Mouse (Mus musculus) heart, embryonic 10.5 days (tissue): ENCODE data around the gene Tmem8b. TPM values are rescaled to one million over a fixed set of nuclear protein-coding genes. Genes with fewer than 3 reads are reported as not detected.

Source experiments
- DNase-seq: peaks from one replicate; pipeline ENCODE4 v3.0.0-alpha.2; 2017; ENCODE audit warnings: low spot score
- H3K27ac ChIP-seq: fragments of 300-500 bp; sonication (generic); 2 replicates; pipeline ENCODE4 v1.5.1; 2016; ENCODE audit warnings: mild to moderate bottlenecking
- H3K27me3 ChIP-seq: fragments of 300-500 bp; sonication (generic); 2 replicates; pipeline ENCODE4 v1.6.1; 2016; ENCODE audit warnings: mild to moderate bottlenecking; ENCODE audit not compliant: poor library complexity, insufficient read depth, severe bottlenecking
- H3K36me3 ChIP-seq: fragments of 300-500 bp; sonication (generic); 2 replicates; pipeline ENCODE4 v1.6.1; 2016; ENCODE audit warnings: mild to moderate bottlenecking, moderate library complexity
- H3K4me1 ChIP-seq: fragments of 300-500 bp; sonication (generic); 2 replicates; pipeline ENCODE4 v1.6.1; 2016; ENCODE audit warnings: mild to moderate bottlenecking
- H3K4me3 ChIP-seq: fragments of 300-500 bp; sonication (generic); 2 replicates; pipeline ENCODE4 v1.5.1; 2016; ENCODE audit warnings: mild to moderate bottlenecking, moderate library complexity
- H3K9me3 ChIP-seq: fragments of 300-500 bp; sonication (generic); 2 replicates; pipeline ENCODE4 v1.6.1; 2016; ENCODE audit warnings: mild to moderate bottlenecking, moderate library complexity
- WGBS: fragments of 180-500 bp; shearing (Covaris S2); methylation state at CpG from one replicate; pipeline ENCODE4 v1.1.7; 2016; 5-methylcytosine and 5-hydroxymethylcytosine counted together
- polyA plus RNA-seq: library from polyadenylated mRNA; unstranded; fragments of >200 nt; fragmentation: Nextera tagmentation; extraction: Ambion mirVana; gene quantifications from 2 replicates; pipeline ENCODE4 v1.2.1, GENCODE M21; 2016

Tmem8b gene
- polyA plus RNA-seq, 1 experiment from 2014 or later, result 2.7 TPM

DNA sequence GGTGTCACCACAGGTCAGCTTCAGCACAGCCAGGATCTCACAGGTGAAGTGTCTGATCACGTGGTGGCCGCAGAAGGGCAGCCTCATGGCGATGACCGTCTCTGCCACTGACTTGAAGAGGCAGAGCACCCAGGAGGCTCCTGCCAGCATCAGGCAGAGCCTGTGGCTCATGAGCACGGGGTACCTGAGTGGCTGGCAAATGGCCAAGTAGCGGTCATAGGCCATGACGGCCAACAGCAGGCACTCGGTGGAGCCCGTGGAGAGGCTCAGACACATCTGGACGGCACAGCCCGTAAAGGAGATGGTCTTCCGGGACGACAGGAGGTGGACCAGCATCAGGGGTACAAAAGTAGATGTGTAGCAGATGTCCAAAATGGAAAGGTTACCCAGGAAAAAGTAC lies 37.2 kb downstream of the Tmem8b start:
- Histone ChIP-seq H3K4me3 (no peak overlapping the region), H3K9me3 (no peaks in the 10 kb centered on the region), H3K27ac (no peak overlapping the region), H3K27me3 (peaks cover 30% of the 10 kb centered on the region), H3K4me1 (peaks cover 13% of the 10 kb centered on the region; the same call in 1 of the 2 replicates), H3K36me3 (no peaks in the 10 kb centered on the region)
- no peak for DNase-seq
- WGBS, result 83% methylated on average over 13 of the region's 13 CpGs

DNA sequence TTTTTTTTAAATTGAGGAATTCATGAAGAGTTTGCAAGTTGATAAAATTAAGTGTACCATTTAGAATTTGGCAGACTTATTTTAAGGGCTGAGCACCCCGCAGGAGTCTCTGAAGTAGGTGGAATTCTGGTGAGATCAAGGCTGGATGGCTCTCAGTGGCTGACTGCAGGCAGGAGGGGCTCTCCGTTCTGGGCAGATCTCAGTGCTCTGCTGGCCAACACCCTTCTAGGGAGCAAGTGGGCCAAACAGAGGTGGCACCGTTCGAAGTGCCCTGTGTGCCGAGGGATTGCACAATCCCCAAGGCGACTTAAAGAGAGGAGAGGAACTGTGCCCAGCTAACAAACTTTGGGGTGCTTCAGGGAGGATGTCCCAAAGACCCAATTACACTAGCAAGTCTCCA lies 41.1 kb downstream of the Tmem8b start, which contains the start of gene Olfr71:
TSS of gene Olfr71 (minus strand) at position 387 of the 400 bp plus-strand sequence.
- Histone ChIP-seq H3K27ac (no peak within 1 kb of the TSS), H3K4me1 (peaks cover 9% of the 10 kb centered on the region; the same call in 1 of the 2 replicates), H3K4me3 (no peak within 1 kb of the TSS), H3K36me3 (no peaks in the 10 kb centered on the region), H3K27me3 (peaks cover 33% of the 10 kb centered on the region), H3K9me3 (no peaks in the 10 kb centered on the region)
- DNase-seq, result no peak
- 77% methylated on average over 6 of the region's 6 CpGs for WGBS

DNA sequence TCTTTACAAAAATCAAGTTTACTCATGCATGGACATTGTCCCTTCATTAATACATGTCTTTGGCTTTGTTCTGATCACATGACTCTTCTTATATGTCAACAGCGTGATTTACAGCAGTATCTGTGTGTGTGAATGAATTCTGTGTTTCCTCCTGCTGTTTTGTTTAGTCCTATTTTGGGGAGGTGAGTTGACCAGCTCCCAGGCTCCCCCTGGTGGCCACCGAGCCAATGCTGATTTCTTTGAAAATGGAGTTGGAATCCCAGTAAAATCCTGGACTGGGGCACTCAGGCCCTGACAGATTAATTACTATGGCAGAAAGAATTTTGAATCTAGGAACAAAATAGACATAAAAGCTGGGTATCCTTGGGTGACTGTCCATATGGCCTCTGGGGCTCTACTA lies 43.0 kb downstream of the Tmem8b start:
- Histone ChIP-seq H3K4me1 (peaks cover 3% of the 10 kb centered on the region; the same call in 1 of the 2 replicates), H3K27me3 (peaks cover 23% of the 10 kb centered on the region; the same call in 1 of the 2 replicates), H3K9me3 (no peaks in the 10 kb centered on the region), H3K4me3 (no peak overlapping the region), H3K27ac (no peak overlapping the region), H3K36me3 (no peaks in the 10 kb centered on the region)
- 4% methylated on average over 2 of the region's 2 CpGs for whole genome bisulfite sequencing
- DNase-seq, result peak; percentile 90

- Histone ChIP-seq H3K4me1 (peaks cover 3% of the 10 kb centered on the region; the same call in 1 of the 2 replicates), H3K36me3 (no peaks in the 10 kb centered on the region), H3K27ac (no peak overlapping the region), H3K27me3 (0 out of 2 replicates have a peak, but pooled peaks cover 9% of the 10 kb centered on the region), H3K9me3 (no peaks in the 10 kb centered on the region), H3K4me3 (no peak overlapping the region)
- no peak for DNase-seq
- WGBS, result 41% methylated on average over 7 of the region's 7 CpGs
Measured at GRCm38 (mm10) chr4:43713652-43714219, 45.0 kb downstream of the Tmem8b start.

DNA sequence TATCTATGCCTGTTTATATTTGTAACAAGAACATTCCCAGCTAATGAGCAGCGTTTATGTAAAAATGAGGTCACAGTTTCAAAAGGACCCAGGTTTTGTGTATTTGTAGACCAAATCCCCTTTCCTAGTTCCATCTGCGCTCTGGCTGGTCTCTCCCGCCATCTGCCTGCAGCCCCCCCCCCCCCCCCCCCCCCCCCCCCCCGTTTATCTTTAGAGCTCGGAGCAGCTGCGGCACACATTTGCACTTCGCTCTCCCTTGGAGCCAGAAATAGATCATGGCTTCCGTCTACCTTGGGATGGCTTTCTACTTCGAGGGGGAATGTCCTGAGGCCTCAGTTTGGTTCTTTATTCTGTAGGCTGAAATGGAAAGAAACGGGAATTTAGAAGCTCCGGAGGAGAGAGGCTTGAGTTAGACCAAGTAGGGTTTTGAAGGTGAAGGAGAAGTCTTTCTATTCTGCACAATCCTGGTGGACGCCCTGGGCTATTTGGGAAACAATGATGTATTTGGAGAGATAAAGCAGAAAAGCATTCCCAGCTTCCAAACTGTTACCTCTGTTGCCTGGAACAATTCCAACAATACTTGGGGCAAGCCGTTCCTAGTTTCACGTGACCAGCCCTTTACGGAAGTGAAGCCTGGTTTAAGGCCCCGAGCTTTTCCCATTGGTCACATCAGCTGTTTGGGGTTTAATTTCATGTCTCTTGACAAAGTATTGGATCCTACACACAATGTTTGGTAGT lies 51.9 kb downstream of the Tmem8b start:
- DNase-seq, result no peak
- Histone ChIP-seq H3K27me3 (no peaks in the 10 kb centered on the region), H3K36me3 (no peaks in the 10 kb centered on the region), H3K27ac (peak overlapping the region; percentile 73), H3K4me1 (peaks cover 9% of the 10 kb centered on the region; the same call in 1 of the 2 replicates), H3K9me3 (no peaks in the 10 kb centered on the region), H3K4me3 (no peak overlapping the region)
- 48% methylated on average over 15 of the region's 16 CpGs for WGBS

GRCm38 (mm10) chr4:43722191-43722590 lies 53.4 kb downstream of the Tmem8b start:
- WGBS, result 88% methylated on average over 4 of the region's 4 CpGs
- Histone ChIP-seq H3K27me3 (no peaks in the 10 kb centered on the region), H3K4me3 (no peak overlapping the region), H3K27ac (no peak overlapping the region), H3K9me3 (no peaks in the 10 kb centered on the region), H3K36me3 (no peaks in the 10 kb centered on the region), H3K4me1 (peaks cover 21% of the 10 kb centered on the region)
- no peak for DNase-seq

DNA sequence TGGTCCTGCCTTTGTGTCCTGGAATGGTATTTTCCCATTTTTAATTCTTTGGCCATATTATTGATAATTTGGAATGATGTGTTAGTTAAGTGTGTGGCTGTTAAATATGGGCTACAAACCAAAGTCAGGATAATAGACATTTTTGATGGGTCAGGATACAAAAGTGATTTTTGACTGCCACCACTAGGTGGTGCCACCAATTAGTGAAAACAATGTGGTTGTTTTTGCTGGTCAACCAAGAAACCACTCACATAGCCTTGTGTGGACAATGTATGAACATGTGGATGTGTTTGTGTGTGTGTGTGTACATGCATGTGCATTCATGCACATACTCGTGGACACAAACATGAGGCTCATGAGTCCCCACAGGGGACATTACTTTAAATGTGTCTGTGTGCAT lies 56.0 kb downstream of the Tmem8b start:
- 22% methylated on average over 1 of the region's 1 CpGs for WGBS

DNA sequence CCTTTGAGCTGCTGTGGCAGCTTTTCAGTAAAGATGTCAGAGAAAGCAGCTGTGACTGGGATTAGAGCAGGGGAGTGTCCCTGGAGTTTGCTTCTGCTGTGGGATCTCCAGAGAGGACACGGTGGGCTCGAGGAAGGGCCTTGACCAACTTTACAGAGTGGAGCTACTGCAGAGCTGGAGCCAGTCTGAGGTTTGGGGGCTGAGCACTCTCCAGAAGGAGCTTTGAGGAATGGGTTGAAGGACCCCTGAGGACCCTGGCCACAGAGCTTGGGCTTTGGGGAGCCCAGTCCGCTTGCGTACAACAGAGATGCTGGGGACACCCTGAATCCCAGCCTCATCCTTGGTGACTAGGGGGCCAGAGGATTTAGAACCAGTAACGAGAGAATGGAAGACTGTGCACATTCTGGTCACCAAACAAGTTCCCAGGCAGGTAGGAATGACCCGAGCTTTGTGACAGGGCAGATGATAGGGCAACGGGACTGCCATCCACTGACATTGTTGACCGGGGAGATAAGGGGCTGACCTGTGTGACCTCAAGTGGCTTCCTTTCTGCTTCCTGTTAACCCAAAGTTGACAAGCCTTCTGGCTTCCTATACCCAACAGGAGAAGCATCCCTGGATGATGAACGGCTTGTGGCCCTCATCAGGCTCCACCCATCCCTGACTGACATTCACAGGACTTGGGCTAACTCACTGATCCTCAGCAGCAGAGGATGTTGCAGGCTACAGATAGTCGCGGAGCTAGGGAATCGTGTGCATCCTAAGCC lies 57.6 kb downstream of the Tmem8b start:
- H3K36me3 ChIP-seq, result no peaks in the 10 kb centered on the region
- peaks cover 54% of the 10 kb centered on the region for H3K4me1 ChIP-seq
- H3K27ac ChIP-seq, result peak overlapping the region; percentile 85; the same call in 1 of the 2 replicates
- H3K9me3 ChIP-seq, result no peaks in the 10 kb centered on the region
- no peaks in the 10 kb centered on the region for H3K27me3 ChIP-seq
- DNase-seq, result no peak
- no peak overlapping the region for H3K4me3 ChIP-seq
- 49% methylated on average over 12 of the region's 12 CpGs for WGBS

More for the DNA sequence above, 56.0 kb downstream of the Tmem8b start:
- no peaks in the 10 kb centered on the region for H3K9me3 ChIP-seq
- no peaks in the 10 kb centered on the region for H3K36me3 ChIP-seq
- no peak overlapping the region for H3K4me3 ChIP-seq
- DNase-seq, result no peak
- H3K4me1 ChIP-seq, result peaks cover 47% of the 10 kb centered on the region
- no peaks in the 10 kb centered on the region for H3K27me3 ChIP-seq
- no peak overlapping the region for H3K27ac ChIP-seq

GRCm38 (mm10) chr4:43726995-43727394 lies 58.2 kb downstream of the Tmem8b start, which contains the start of gene Hrct1:
Gene Hrct1 (plus strand): TSS chr4:43727188.
- WGBS, result 33% methylated on average over 3 of the region's 3 CpGs
- no peak within 1 kb of the TSS for H3K4me3 ChIP-seq
- no peaks in the 10 kb centered on the region for H3K9me3 ChIP-seq
- DNase-seq, result no peak
- no peaks in the 10 kb centered on the region for H3K36me3 ChIP-seq
- H3K4me1 ChIP-seq, result peaks cover 57% of the 10 kb centered on the region
- no peaks in the 10 kb centered on the region for H3K27me3 ChIP-seq
- H3K27ac ChIP-seq, result peak within 1 kb of the TSS; percentile 85

GRCm38 (mm10) chr4:43727718-43728575 lies 59.2 kb downstream of the Tmem8b start:
- DNase-seq, result no peak
- Histone ChIP-seq H3K36me3 (no peaks in the 10 kb centered on the region), H3K27me3 (no peaks in the 10 kb centered on the region), H3K9me3 (no peaks in the 10 kb centered on the region), H3K27ac (peak overlapping the region; percentile 85), H3K4me3 (no peak overlapping the region), H3K4me1 (peaks cover 67% of the 10 kb centered on the region)
- WGBS, result 50% methylated on average over 7 of the region's 7 CpGs

GRCm38 (mm10) chr4:43728576-43728954 lies 59.8 kb downstream of the Tmem8b start:
- H3K27ac ChIP-seq, result peak overlapping the region; percentile 85
- H3K4me1 ChIP-seq, result peaks cover 73% of the 10 kb centered on the region
- no peaks in the 10 kb centered on the region for H3K36me3 ChIP-seq
- H3K9me3 ChIP-seq, result no peaks in the 10 kb centered on the region
- DNase-seq, result no peak
- WGBS, result 7% methylated on average over 5 of the region's 5 CpGs
- no peaks in the 10 kb centered on the region for H3K27me3 ChIP-seq
- H3K4me3 ChIP-seq, result no peak overlapping the region

DNA sequence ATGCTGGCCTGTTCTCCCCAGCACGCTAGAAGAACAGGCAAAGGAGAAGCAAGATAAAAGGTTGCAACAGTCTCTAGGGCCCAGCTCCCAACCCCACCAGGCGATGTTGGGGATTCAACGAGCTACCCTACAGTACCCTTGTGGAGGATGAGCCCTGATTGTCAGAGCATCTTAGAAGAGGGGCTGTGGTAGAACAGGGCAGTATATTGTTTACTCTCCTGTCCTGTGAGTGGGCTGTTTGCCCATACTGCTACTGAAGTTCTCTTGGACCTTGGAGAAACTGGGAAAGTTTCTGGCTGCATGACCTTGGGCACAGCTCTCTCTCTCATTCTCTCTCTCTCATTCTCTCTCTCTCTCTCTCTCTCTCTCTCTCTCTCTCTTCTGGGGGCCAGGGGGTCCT lies 60.4 kb downstream of the Tmem8b start:
- peak overlapping the region; percentile 85 for H3K27ac ChIP-seq
- H3K4me1 ChIP-seq, result peaks cover 79% of the 10 kb centered on the region

More for the DNA sequence above, 60.4 kb downstream of the Tmem8b start:
- 27% methylated on average over 3 of the region's 3 CpGs for WGBS
- Histone ChIP-seq H3K4me3 (no peak overlapping the region), H3K9me3 (no peaks in the 10 kb centered on the region), H3K36me3 (no peaks in the 10 kb centered on the region), H3K27me3 (no peaks in the 10 kb centered on the region)
- no peak for DNase-seq
